8 mouse cellular contexts compared by ENCODE assay signal in genomic region chr2:27802493-27802892, GRCm38 (mm10).
DNase-seq lines count a peak whose midpoint lies in the region.

No protein-coding gene starts in this region.

- peak; percentile 47 to 53 for DNase-seq in frontal cortex, postnatal 36 days (ENCODE audit: low spot score in 2 of 2)
- DNase-seq in frontal cortex, postnatal 14 days (ENCODE audit: low spot score in 2 of 2): no peak
- DNase-seq in NIH3T3 (ENCODE audit: low read depth): peak; percentile 93
- peak; percentile 57 for DNase-seq in gastrocnemius, postnatal 10 days
- DNase-seq in kidney, postnatal 10 days: peak; percentile 82
- DNase-seq in mesoderm, embryonic 11.5 days (ENCODE audit: low read depth, low spot score): peak; percentile 25
- no peak for DNase-seq in forebrain, embryonic 10.5 days (ENCODE audit: extremely low spot score, low spot score)
- DNase-seq in B cell, adult 2 months: no peak

- no peaks in the 10 kb centered on the region for H3K27me3 ChIP-seq in forebrain, embryonic 10.5 days (ENCODE audit: poor library complexity, severe bottlenecking)

- H3K4me1 ChIP-seq in forebrain, embryonic 10.5 days: peaks cover 5% of the 10 kb centered on the region

- WGBS in forebrain, embryonic 10.5 days: 60% methylated on average over 9 of the region's 9 CpGs

- no peak overlapping the region for H3K4me3 ChIP-seq in forebrain, embryonic 10.5 days

- H3K36me3 ChIP-seq in forebrain, embryonic 10.5 days (replicated peaks): no peaks in the 10 kb centered on the region

- no peaks in the 10 kb centered on the region for H3K9me3 ChIP-seq in forebrain, embryonic 10.5 days

- H3K27ac ChIP-seq in forebrain, embryonic 10.5 days: no peak overlapping the region

Comparison
In these comparisons a context has a peak if more than half of its experiments do, and no peak if none do; other contexts are left out.
1. DNase-seq: peak in frontal cortex, postnatal 36 days (2 of 2), NIH3T3 (single experiment), gastrocnemius, postnatal 10 days (single experiment), kidney, postnatal 10 days (single experiment) and mesoderm, embryonic 11.5 days (single experiment); none in frontal cortex, postnatal 14 days (0 of 2), forebrain, embryonic 10.5 days (single experiment) and B cell, adult 2 months (0 of 2).